Mouse (Mus musculus) spleen, adult 2 months (tissue): Measurements from ENCODE around the gene Pfas.

Experiments
- CTCF ChIP-seq: fragments of 200-500 bp; IDR thresholded peaks from 2 replicates; pipeline ENCODE4 v1.5.1; 2011; ENCODE audit warnings: mild to moderate bottlenecking, inconsistent platforms; ENCODE audit not compliant: insufficient read depth, insufficient read length, insufficient replicate concordance; ENCODE audit errors: extremely low read depth
- POLR2A ChIP-seq: fragments of 200-500 bp; IDR thresholded peaks from 2 replicates; pipeline ENCODE4 v1.6.1; 2011; ENCODE audit warnings: low read depth, low read length, inconsistent platforms

- TF ChIP-seq CTCF: no peak
- no peak for TF ChIP-seq POLR2A
These were observed 46.7 kb downstream of the Pfas start for GRCm38 (mm10) chr11:68961596-68961995.
